ENCODE assay signal across 8 mouse cellular contexts in the genomic region with DNA sequence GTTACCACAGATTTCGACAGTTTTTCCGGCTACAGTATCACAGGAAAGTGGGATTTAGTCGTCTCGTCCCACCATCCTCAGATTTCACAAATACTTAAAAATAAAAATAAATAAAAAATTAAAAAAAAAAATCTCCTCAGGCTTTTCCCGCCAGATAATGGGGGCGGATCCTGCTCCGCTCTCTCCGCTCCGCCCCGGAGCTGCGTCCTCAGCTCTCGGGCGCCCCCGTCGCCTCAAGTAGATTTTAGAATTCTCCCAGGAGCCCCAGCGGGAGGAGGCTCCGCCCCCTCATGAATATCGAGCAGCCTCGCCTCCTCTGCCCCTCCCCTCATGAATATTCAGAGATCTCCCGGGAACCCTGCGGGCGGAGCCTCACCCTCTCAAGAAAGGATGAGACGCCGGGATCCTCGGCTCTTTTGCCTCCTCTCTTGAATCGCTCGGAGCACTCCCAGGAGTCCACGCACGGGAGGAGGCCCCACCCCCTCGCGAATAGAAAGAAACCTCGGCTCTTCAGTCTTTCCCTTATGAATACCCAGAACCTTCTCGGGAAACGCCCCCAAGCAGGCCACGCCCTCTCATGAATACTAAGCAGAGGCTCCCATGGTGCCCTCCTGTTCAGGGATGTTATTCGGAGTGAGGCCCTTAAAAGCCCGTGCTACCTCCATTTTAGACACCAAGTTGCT. TPM values are rescaled to one million over a fixed set of nuclear protein-coding genes. Genes with fewer than 3 reads are reported as not detected.
DNase-seq lines count a peak whose midpoint lies in the region; ATAC-seq and TF ChIP-seq lines count a peak whose summit lies in the region.

Gene Fbxo47 (minus strand): TSS at position 237 of the 683 bp plus-strand sequence.

- intact Hi-C loops in heart, postnatal 36 days (cut with DNase I): loop anchor here (1.0 to 5.0 kb wide), 2 partner anchors 42 to 91 kb away; partner anchors contain the start of gene B230217C12Rik

- no peak for TF ChIP-seq POLR2A in olfactory bulb, adult 2 months (IDR thresholded peaks at IDR 0.05; ENCODE audit: insufficient read depth, low read depth, low read length)
- TF ChIP-seq POLR2A in thymus, adult 2 months (IDR thresholded peaks at IDR 0.05; ENCODE audit: control insufficient read depth, extremely low read depth, insufficient read depth, low read length, poor library complexity): no peak

- 0 out of 2 replicates have a peak, but pooled peaks have one; percentile 6 for TF ChIP-seq CTCF in G1E (IDR thresholded peaks at IDR 0.05; ENCODE audit: low read depth, low read length)
- peak; percentile 87 for TF ChIP-seq CTCF in layer of hippocampus, adult 2 months (conservative IDR thresholded peaks at IDR 0.05)
- TF ChIP-seq CTCF in lung, embryonic 14.5 days (IDR thresholded peaks at IDR 0.05; ENCODE audit: low read depth): peak; percentile 64
- TF ChIP-seq CTCF in olfactory bulb, adult 2 months (IDR thresholded peaks at IDR 0.05; ENCODE audit: insufficient read depth, low read depth, low read length): no peak
- TF ChIP-seq CTCF in thymus, adult 2 months (IDR thresholded peaks at IDR 0.05; ENCODE audit: borderline replicate concordance, control insufficient read depth, extremely low read depth, insufficient read depth, low read length, poor library complexity): peak; percentile 67

- peak; percentile 94 for ATAC-seq in G1E (ENCODE audit: extremely low read depth, insufficient number of reproducible peaks, low FRiP score, poor library complexity, severe bottlenecking)
- ATAC-seq in forebrain, embryonic 16.5 days: peak; percentile 97
- peak; percentile 97 for ATAC-seq in lung, embryonic 14.5 days (ENCODE audit: insufficient read depth)

- WGBS in forebrain, embryonic 16.5 days: under 1% methylated on average over 37 of the region's 37 CpGs
- under 1% methylated on average over 37 of the region's 37 CpGs for WGBS in lung, embryonic 14.5 days
- under 1% methylated on average over 37 of the region's 37 CpGs for WGBS in olfactory bulb, adult 2 months
- under 1% methylated on average over 37 of the region's 37 CpGs for WGBS in thymus, adult 2 months

- DNase-seq in G1E (ENCODE audit: low spot score): peak; percentile 76
- peak; percentile 98 for DNase-seq in cerebellum, adult 18-20 months
- peak; percentile 95 to 96 for DNase-seq in heart, postnatal 36 days
- peak; percentile 95 to 98 for DNase-seq in layer of hippocampus, adult 2 months (ENCODE audit: low spot score in 2 of 2)
- DNase-seq in lung, embryonic 14.5 days: peak; percentile 99
- DNase-seq in thymus, adult 2 months: peak; percentile 97

- H3K27me3 ChIP-seq in G1E (ENCODE audit: insufficient read depth, low read length): no peaks in the 10 kb centered on the region
- H3K27me3 ChIP-seq in forebrain, embryonic 16.5 days (replicated peaks; ENCODE audit: control insufficient read depth, insufficient read depth, low read length): no peaks in the 10 kb centered on the region
- H3K27me3 ChIP-seq in lung, embryonic 14.5 days (ENCODE audit: insufficient read depth, low read length): no peaks in the 10 kb centered on the region
- H3K27me3 ChIP-seq in thymus, adult 2 months (ENCODE audit: control insufficient read depth, insufficient read depth, low read length): no peaks in the 10 kb centered on the region

- H3K4me3 ChIP-seq in G1E (ENCODE audit: low read depth, low read length): peak within 1 kb of the TSS; percentile 72
- peak within 1 kb of the TSS; percentile 52 for H3K4me3 ChIP-seq in forebrain, embryonic 16.5 days (replicated peaks; ENCODE audit: low read length)
- H3K4me3 ChIP-seq in layer of hippocampus, adult 2 months: peak within 1 kb of the TSS; percentile 58
- peak within 1 kb of the TSS; percentile 44 for H3K4me3 ChIP-seq in lung, embryonic 14.5 days (ENCODE audit: low read depth, low read length)
- H3K4me3 ChIP-seq in olfactory bulb, adult 2 months (ENCODE audit: insufficient read depth, low read depth, low read length): peak within 1 kb of the TSS; percentile 82
- peak within 1 kb of the TSS; percentile 85 for H3K4me3 ChIP-seq in thymus, adult 2 months (ENCODE audit: control insufficient read depth, insufficient read depth, low read length)

- H3K4me1 ChIP-seq in G1E (ENCODE audit: insufficient read depth, low read depth, low read length): peaks cover 18% of the 10 kb centered on the region
- H3K4me1 ChIP-seq in forebrain, embryonic 16.5 days (replicated peaks; ENCODE audit: control insufficient read depth, insufficient read depth, low read length): 0 out of 2 replicates have a peak, but pooled peaks cover 2% of the 10 kb centered on the region
- H3K4me1 ChIP-seq in lung, embryonic 14.5 days (ENCODE audit: insufficient read depth): no peaks in the 10 kb centered on the region
- no peaks in the 10 kb centered on the region for H3K4me1 ChIP-seq in olfactory bulb, adult 2 months (ENCODE audit: control insufficient read depth, insufficient read depth, low read length)
- no peaks in the 10 kb centered on the region; the same call in 1 of the 2 replicates for H3K4me1 ChIP-seq in thymus, adult 2 months (replicated peaks; ENCODE audit: control insufficient read depth, insufficient read depth, low read length)

- H3K27ac ChIP-seq in forebrain, embryonic 16.5 days (ENCODE audit: low read length): peak within 1 kb of the TSS; percentile 87
- peak within 1 kb of the TSS; percentile 78 for H3K27ac ChIP-seq in layer of hippocampus, adult 2 months
- peak within 1 kb of the TSS; percentile 85 for H3K27ac ChIP-seq in lung, embryonic 14.5 days (ENCODE audit: low read depth)
- no peak within 1 kb of the TSS for H3K27ac ChIP-seq in olfactory bulb, adult 2 months (ENCODE audit: insufficient read depth, low read depth, low read length)
- peak within 1 kb of the TSS; percentile 78 for H3K27ac ChIP-seq in thymus, adult 2 months (ENCODE audit: control insufficient read depth, insufficient read depth, low read length)

- H3K9me3 ChIP-seq in G1E (replicated peaks): peaks cover 4% of the 10 kb centered on the region
- H3K9me3 ChIP-seq in forebrain, embryonic 16.5 days (ENCODE audit: control insufficient read depth, low read length): no peaks in the 10 kb centered on the region
- peaks cover 6% of the 10 kb centered on the region; the same call in 1 of the 2 replicates for H3K9me3 ChIP-seq in lung, embryonic 14.5 days (ENCODE audit: low read depth, low read length)

- H3K4me2 ChIP-seq in forebrain, embryonic 16.5 days (ENCODE audit: low read length): peak within 1 kb of the TSS; percentile 49
- peak within 1 kb of the TSS; percentile 67 for H3K4me2 ChIP-seq in lung, embryonic 14.5 days

- H3K36me3 ChIP-seq in G1E (replicated peaks): peaks cover 3% of the 10 kb centered on the region
- no peaks in the 10 kb centered on the region for H3K36me3 ChIP-seq in forebrain, embryonic 16.5 days (ENCODE audit: control insufficient read depth, insufficient read depth)
- H3K36me3 ChIP-seq in lung, embryonic 14.5 days (ENCODE audit: insufficient read depth): no peaks in the 10 kb centered on the region
- no peaks in the 10 kb centered on the region for H3K36me3 ChIP-seq in thymus, adult 2 months (ENCODE audit: control insufficient read depth, insufficient read depth, low read length)

- H3K9ac ChIP-seq in forebrain, embryonic 16.5 days (replicated peaks; ENCODE audit: low read depth, low read length): peak within 1 kb of the TSS; percentile 49
- H3K9ac ChIP-seq in lung, embryonic 14.5 days: peak within 1 kb of the TSS; percentile 44

RNA-seq across cellular contexts. Expression of gene Fbxo47, which starts in this region (rescaled TPM):
- total RNA-seq in G1E (2014; fragmentation: Nextera tagmentation) (0.58 and 1.9 TPM in 2 replicates), G1E (2017) (0.55 and 0.70 TPM in 2 replicates)
- polyA plus RNA-seq in G1E (2012): not detected in 2 replicates
- polyA plus RNA-seq in forebrain, embryonic 16.5 days (2015; fragmentation: Nextera tagmentation; extraction: Ambion mirVana): 0.63 and 0.68 TPM in 2 replicates
- total RNA-seq in heart, postnatal 36 days (2021): under 1 TPM; 0.35 to 0.69 TPM
- 1 to 10 TPM; 1.2 to 1.8 TPM for total RNA-seq in layer of hippocampus, adult 2 months (2021)
- polyA plus RNA-seq in lung, embryonic 14.5 days (2014; fragmentation: Nextera tagmentation; extraction: Ambion mirVana): 0.84 and 0.85 TPM in 2 replicates
- not detected in 2 replicates for polyA plus RNA-seq in olfactory bulb, adult 2 months (2012; ENCODE audit: insufficient read depth, insufficient read length, low replicate concordance, missing spikeins)
- 0.19 and 0.28 TPM in 2 replicates for polyA plus RNA-seq in thymus, adult 2 months (2012; rRNA removed)

Comparison
In these comparisons a context has a peak if more than half of its experiments do, and no peak if none do; other contexts are left out.
1. Peak in ATAC-seq, H3K4me3 ChIP-seq, H3K27ac ChIP-seq, H3K9ac ChIP-seq and H3K4me2 ChIP-seq in forebrain, embryonic 16.5 days; RNA of the gene not detected or under 1 TPM.
2. Peak in DNase-seq in heart, postnatal 36 days; RNA of the gene not detected or under 1 TPM.
3. Peak in DNase-seq, ATAC-seq, H3K4me3 ChIP-seq, H3K27ac ChIP-seq, H3K9ac ChIP-seq and H3K4me2 ChIP-seq in lung, embryonic 14.5 days; RNA of the gene not detected or under 1 TPM.
4. Peak in DNase-seq, H3K4me3 ChIP-seq and H3K27ac ChIP-seq in thymus, adult 2 months; RNA of the gene not detected or under 1 TPM.